Mouse (Mus musculus): ENCODE data around the gene Bnip1. TPM values are rescaled to one million over a fixed set of nuclear protein-coding genes. Genes with fewer than 3 reads are reported as not detected.

The Bnip1 gene
- polyA plus RNA-seq, 1 experiment from 2014 or later = 54.8 TPM

DNA sequence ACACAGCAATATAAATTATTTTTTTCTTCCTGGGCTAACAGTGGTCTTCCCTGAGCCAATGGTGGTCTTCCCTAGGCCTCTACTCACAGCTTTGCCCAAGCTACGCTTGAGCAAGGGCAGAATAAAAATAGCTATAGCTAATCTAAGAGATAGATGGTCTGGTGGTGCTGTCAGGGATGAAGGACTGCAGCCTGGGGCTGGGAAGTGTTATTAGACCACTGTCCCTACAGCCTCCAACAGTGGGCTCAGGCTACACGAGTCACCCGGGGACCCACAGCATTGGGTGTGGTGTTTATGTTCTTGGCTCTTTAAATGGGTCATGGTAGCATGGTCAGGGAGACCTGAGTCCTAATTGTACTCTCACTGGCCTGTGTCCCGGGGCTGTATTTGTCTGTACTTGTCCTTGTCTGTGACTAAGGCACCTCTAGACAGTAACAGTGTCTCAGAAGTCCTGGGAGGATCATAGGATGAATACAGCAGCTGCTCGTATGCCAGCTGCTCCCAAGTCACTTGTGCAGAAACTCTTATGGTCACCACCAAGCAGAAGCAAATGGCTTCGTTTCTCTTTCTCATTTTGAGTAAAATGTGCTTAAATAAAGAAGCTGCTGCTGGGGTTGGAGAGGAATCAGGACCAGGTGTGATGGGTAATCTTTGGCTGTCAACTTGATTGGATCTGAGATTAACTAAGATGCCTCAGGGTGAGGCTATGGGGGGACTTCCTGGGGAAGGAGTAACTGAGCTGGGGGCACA is 16.7 kb downstream of the Bnip1 start:
- no peak overlapping the region for H3K27ac ChIP-seq (replicated peaks)
- no peak overlapping the region for H3K4me3 ChIP-seq
- no peak overlapping the region for H3K4me2 ChIP-seq
- no peak for ATAC-seq (ENCODE audit: low FRiP score, low read depth)
- 80% methylated on average over 6 of the region's 6 CpGs for WGBS
- H3K9me3 ChIP-seq = no peaks in the 10 kb centered on the region
- H3K36me3 ChIP-seq = peaks cover 9% of the 10 kb centered on the region
- no peak overlapping the region for H3K9ac ChIP-seq
- H3K4me1 ChIP-seq (replicated peaks) = no peaks in the 10 kb centered on the region
- no peaks in the 10 kb centered on the region for H3K27me3 ChIP-seq

DNA sequence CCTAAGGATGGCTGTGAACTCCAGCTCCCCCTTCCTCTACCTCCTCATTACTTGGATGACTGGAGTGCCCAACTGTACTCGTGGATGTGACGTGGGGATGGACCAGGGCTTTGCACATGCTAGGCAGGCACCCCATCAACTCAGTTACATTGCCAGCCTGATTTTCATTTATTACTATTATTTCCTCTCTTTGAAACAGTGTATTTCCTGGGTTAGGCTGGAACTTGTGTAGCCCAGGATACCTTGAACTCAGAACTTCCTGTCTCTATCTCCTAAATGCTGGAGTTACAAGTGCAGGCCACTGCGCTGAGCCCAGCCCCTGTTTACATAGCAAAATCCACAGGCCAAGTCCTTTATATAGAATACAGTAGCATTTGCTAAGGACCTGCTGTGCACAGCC is 22.0 kb downstream of the Bnip1 start:
- 84% methylated on average over 3 of the region's 3 CpGs for WGBS
- H3K27me3 ChIP-seq = no peaks in the 10 kb centered on the region
- no peaks in the 10 kb centered on the region for H3K4me1 ChIP-seq (replicated peaks)
- no peak overlapping the region for H3K27ac ChIP-seq (replicated peaks)
- no peaks in the 10 kb centered on the region for H3K9me3 ChIP-seq
- no peak overlapping the region for H3K4me3 ChIP-seq
- H3K9ac ChIP-seq = no peak overlapping the region
- no peak for ATAC-seq (ENCODE audit: low FRiP score, low read depth)
- no peak overlapping the region for H3K4me2 ChIP-seq
- no peaks in the 10 kb centered on the region for H3K36me3 ChIP-seq

DNA sequence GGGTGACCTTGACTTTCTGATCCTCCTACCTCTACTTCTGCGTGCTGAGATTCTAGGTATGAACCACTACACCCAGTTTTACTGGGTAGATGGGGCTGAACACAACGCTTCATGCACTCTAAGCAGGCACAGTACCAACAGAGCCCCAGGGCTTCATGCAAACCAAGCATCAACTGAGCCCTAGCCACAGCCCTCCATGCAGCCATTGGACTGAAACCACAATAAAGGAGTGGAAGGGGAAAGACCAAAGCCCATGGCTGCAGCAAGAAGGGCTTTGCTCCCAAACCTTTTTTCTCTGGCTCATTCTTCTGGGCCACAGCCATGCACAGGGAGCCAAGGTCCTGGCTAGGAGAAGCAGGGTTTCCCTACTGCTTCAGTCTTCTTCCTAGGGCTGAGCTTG is 31.7 kb downstream of the Bnip1 start:
- no peak for ATAC-seq (ENCODE audit: low FRiP score, low read depth)
- Histone ChIP-seq H3K9ac (no peak overlapping the region), H3K9me3 (no peaks in the 10 kb centered on the region), H3K36me3 (no peaks in the 10 kb centered on the region), H3K4me3 (no peak overlapping the region), H3K4me1 (replicated peaks) (no peaks in the 10 kb centered on the region), H3K27ac (replicated peaks) (no peak overlapping the region), H3K27me3 (no peaks in the 10 kb centered on the region), H3K4me2 (no peak overlapping the region)
- WGBS = 80% methylated on average over 2 of the region's 2 CpGs

DNA sequence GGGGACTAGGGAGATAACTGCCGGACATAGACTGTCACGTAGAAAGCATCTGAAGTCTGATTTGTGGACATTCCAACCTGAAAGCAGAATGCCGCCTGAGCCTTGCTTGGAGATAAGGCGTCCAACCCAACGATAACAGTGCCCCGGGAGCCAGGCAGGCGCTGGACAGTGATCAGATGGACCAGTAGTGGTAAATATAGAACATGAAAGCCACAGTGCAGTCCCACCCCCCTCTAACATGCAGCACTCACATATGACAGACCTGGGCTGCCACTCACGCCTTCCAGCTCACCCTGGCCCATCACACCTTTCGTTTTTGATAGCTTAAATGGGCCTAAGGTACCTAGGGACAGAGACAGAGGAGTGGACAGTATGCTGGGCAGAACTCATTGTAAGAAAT is 32.6 kb downstream of the Bnip1 start:
- H3K4me1 ChIP-seq (replicated peaks) = no peaks in the 10 kb centered on the region
- H3K4me3 ChIP-seq = no peak overlapping the region
- H3K9me3 ChIP-seq = no peaks in the 10 kb centered on the region
- H3K27ac ChIP-seq (replicated peaks) = no peak overlapping the region
- H3K9ac ChIP-seq = no peak overlapping the region
- H3K36me3 ChIP-seq = no peaks in the 10 kb centered on the region
- ATAC-seq (ENCODE audit: low FRiP score, low read depth) = no peak
- 87% methylated on average over 9 of the region's 9 CpGs for WGBS
- no peak overlapping the region for H3K4me2 ChIP-seq
- H3K27me3 ChIP-seq = no peaks in the 10 kb centered on the region

DNA sequence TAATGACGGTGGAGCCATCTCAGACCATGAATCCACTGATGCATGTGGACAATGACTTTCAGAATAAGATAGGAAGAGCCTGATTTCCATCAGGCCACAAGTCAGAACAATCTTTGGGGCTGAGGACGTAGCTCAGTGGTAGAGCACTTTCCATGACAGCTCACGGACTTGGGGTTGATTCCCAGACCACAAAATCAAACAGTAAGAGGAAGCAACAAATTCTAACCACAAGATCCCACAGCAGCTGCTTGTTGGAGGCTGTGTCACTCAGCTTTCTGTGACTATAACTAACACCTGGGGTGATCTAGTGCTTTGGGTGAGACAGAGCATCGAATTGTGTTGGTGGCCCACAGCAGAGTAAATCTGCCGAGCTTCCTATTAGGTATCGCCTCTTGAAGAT is 35.9 kb downstream of the Bnip1 start:
- Histone ChIP-seq H3K27ac (replicated peaks) (no peak overlapping the region), H3K9ac (no peak overlapping the region), H3K4me2 (no peak overlapping the region), H3K9me3 (no peaks in the 10 kb centered on the region), H3K4me1 (replicated peaks) (no peaks in the 10 kb centered on the region), H3K27me3 (no peaks in the 10 kb centered on the region), H3K36me3 (no peaks in the 10 kb centered on the region), H3K4me3 (no peak overlapping the region)
- 83% methylated on average over 6 of the region's 6 CpGs for WGBS
- no peak for ATAC-seq (ENCODE audit: low FRiP score, low read depth)

DNA sequence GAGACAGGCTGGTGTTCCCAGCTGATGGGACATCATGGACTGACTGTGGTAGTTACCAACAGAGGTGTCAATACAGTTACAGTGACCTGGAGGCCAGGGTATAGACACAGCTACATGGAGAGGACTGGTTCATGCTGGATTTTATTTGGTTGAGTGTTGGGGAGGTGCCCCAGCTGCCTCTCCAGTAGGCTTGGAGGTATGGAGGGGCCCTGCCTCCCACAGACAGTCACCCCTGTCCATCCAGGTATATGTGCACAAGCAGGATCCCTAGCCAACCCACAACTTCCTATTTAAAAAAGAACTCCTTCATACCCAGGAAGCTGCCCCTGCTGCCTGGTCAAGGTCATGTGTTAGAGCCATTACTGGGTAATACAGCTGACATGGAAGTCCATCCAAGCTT is 36.9 kb downstream of the Bnip1 start:
- ATAC-seq (ENCODE audit: low FRiP score, low read depth) = no peak

DNA sequence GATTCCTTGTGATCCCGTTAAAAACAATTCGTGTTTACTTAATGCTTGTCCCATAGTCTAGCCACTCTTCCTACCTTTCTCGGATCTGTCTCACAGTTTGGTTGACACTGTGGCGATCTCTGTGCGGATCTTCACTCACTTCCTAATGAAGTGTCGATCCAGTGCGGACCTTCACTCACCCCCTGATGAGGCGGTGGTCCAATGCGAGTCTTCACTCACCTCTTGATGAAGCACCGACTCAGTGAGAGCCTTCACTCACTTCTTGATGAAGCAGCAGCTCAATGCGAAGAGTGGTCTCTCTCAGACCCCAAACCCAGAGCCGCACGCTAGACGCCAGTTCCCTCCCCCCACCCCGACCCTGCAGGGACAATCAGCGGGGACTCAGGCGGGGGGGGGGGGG is 45.3 kb downstream of the Bnip1 start:
- Histone ChIP-seq H3K27me3 (no peaks in the 10 kb centered on the region), H3K27ac (replicated peaks) (no peak overlapping the region), H3K4me1 (replicated peaks) (no peaks in the 10 kb centered on the region), H3K4me3 (no peak overlapping the region), H3K9ac (no peak overlapping the region), H3K9me3 (no peaks in the 10 kb centered on the region), H3K4me2 (no peak overlapping the region), H3K36me3 (no peaks in the 10 kb centered on the region)
- 77% methylated on average over 15 of the region's 17 CpGs for WGBS
- no peak for ATAC-seq (ENCODE audit: low FRiP score, low read depth)

More for the DNA sequence above, 36.9 kb downstream of the Bnip1 start:
- H3K9ac ChIP-seq = no peak overlapping the region
- no peak overlapping the region for H3K4me3 ChIP-seq
- H3K4me2 ChIP-seq = no peak overlapping the region
- no peaks in the 10 kb centered on the region for H3K27me3 ChIP-seq
- H3K36me3 ChIP-seq = no peaks in the 10 kb centered on the region
- no peak overlapping the region for H3K27ac ChIP-seq (replicated peaks)
- H3K4me1 ChIP-seq (replicated peaks) = no peaks in the 10 kb centered on the region
- H3K9me3 ChIP-seq = no peaks in the 10 kb centered on the region

DNA sequence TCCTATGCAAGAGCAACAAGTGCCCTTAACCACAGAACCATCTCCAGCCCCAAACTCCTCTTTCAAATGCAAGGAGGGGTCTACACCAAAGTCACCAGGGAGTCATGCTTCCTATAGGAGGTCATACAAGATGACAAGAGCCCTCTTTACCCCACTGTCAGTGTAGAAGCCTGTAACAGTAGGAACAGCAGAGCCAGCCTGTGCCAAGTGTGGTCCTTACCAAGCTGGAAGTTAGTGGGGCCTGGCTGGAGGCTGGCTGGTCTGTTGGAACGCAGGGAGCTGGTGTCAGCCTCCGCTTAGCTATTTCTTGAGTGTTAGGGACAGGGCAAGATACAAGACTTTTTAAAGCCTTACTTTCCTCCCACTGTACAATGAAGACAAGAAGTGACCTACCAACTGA is 52.9 kb downstream of the Bnip1 start:
- ATAC-seq (ENCODE audit: low FRiP score, low read depth) = no peak
- Histone ChIP-seq H3K9me3 (no peaks in the 10 kb centered on the region), H3K4me1 (replicated peaks) (no peaks in the 10 kb centered on the region), H3K4me3 (no peak overlapping the region), H3K4me2 (no peak overlapping the region), H3K27me3 (peaks cover 61% of the 10 kb centered on the region), H3K36me3 (no peaks in the 10 kb centered on the region), H3K27ac (replicated peaks) (no peak overlapping the region), H3K9ac (no peak overlapping the region)
- WGBS = 82% methylated on average over 2 of the region's 2 CpGs

DNA sequence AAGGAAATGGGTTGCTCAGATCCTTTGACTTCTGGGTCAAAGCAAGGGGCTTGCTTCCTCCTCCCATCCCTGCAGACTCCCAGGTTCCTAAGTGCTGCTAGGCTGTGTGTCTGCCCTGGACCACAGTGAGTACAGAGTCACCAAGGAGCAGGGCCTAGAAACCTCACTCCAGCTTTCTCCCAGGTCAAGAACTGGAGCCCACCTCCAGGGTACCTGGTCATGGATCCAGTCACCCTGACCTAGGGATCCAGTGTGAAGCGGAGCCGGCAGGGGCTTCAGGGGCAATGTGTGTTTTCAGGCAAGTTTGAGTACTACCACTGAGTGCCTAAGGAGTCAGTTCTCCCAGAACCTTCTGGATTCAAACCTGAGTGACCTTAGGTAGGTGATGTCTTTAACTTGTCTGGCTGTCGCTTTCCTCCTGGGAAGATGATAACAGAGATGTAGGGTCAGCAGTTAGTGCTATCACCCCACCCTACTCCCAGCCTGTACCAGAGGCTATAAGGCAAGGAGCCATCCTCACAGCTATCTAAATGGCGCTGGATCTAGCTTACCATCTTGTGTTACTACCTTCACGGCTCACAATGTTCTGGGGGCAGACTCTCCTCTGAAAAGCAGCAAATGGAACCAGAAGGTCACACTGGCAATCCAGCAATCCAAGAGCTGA is 53.6 kb downstream of the Bnip1 start:
- Histone ChIP-seq H3K27ac (replicated peaks) (no peak overlapping the region), H3K4me3 (no peak overlapping the region), H3K9me3 (no peaks in the 10 kb centered on the region), H3K27me3 (peaks cover 67% of the 10 kb centered on the region), H3K4me1 (replicated peaks) (peaks cover 5% of the 10 kb centered on the region), H3K4me2 (no peak overlapping the region), H3K36me3 (no peaks in the 10 kb centered on the region), H3K9ac (no peak overlapping the region)
- 80% methylated on average over 5 of the region's 5 CpGs for WGBS
- no peak for ATAC-seq (ENCODE audit: low FRiP score, low read depth)

DNA sequence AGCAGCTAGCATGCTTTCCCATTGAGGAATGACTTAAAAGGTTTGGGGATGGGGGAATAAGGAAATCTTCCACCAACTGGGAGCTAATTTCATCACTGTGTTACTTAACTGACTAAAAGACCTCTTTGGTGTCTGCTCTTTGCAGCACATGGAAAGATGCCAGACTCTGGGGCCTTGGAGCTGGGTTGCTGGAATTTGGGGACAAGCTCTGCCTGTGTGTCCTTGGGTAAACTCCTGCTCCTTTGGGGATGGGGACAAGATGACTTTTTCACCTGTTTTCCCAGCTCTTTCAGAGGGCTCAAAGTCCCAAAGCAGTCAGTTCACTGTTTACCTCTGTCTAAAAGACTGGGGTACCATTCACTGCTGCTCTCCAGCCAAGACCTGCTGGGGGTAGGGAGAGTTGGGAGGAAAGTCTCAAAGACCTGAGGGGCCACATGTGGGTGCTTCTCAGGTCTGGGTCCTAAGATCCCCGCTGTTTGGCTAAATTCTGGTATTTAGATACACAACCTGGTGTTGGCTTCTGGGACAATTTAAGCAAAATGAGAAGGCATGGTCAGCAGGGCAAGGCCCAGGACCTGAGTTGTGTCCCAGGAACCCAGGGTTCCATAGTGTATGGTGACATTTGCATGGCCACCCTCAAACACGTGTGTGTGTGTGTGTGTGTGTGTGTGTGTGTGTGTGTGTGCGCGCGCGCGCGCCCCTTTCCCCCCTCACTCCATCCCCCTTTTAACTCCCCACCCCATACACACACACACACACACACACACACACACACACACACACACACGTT is 54.3 kb downstream of the Bnip1 start:
- Histone ChIP-seq H3K4me2 (no peak overlapping the region), H3K9me3 (no peaks in the 10 kb centered on the region), H3K27ac (replicated peaks) (no peak overlapping the region), H3K4me3 (no peak overlapping the region), H3K27me3 (peaks cover 74% of the 10 kb centered on the region), H3K9ac (no peak overlapping the region), H3K36me3 (no peaks in the 10 kb centered on the region), H3K4me1 (replicated peaks) (peaks cover 8% of the 10 kb centered on the region)
- ATAC-seq (ENCODE audit: low FRiP score, low read depth) = no peak
- 46% methylated on average over 6 of the region's 9 CpGs for WGBS

DNA sequence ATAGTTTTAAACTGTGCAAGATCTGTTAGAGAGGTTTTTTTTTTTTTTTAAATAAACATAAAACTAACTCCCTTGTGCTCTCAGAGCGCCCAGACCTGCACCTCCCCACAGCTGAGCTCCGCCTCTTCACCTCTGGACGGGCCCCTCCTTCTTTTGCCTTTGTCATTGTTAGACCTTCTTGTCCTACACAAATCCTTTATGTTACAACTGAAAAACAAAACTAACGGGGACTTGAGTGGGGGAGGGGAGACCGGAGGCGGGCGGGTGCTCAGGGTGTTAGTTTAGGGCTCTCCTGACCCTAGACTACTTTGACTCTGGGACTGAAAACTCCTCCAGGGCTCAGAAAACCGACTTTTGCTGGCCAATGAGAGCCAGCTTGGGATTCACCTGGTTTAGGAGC is 55.1 kb downstream of the Bnip1 start:
- Histone ChIP-seq H3K4me2 (no peak overlapping the region), H3K36me3 (no peaks in the 10 kb centered on the region), H3K4me1 (replicated peaks) (peaks cover 8% of the 10 kb centered on the region), H3K27ac (replicated peaks) (no peak overlapping the region), H3K27me3 (peaks cover 82% of the 10 kb centered on the region), H3K9me3 (no peaks in the 10 kb centered on the region), H3K4me3 (no peak overlapping the region), H3K9ac (no peak overlapping the region)
- WGBS = 5% methylated on average over 8 of the region's 8 CpGs
- ATAC-seq (ENCODE audit: low FRiP score, low read depth) = no peak

DNA sequence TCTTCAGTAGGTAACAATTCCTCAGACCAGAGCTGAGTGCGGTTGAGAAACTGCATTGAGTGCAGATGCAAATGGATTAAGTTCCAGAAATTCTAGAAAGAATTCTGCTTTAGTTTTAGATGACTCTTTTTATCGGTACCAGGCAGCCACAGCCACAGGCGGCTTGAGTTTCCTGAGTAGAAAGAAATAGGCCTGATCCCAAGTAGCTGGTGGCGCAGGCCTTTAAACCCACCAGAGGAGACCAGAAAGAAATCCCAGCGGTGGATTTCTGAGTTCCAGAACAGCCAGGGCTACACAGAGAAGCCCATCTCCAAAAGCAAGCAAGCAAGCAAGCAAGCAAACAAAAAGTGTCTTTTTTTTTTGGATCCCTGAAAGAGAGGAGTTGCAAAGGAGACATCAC is 55.5 kb downstream of the Bnip1 start:
- no peaks in the 10 kb centered on the region for H3K9me3 ChIP-seq
- H3K27ac ChIP-seq (replicated peaks) = no peak overlapping the region
- no peaks in the 10 kb centered on the region for H3K36me3 ChIP-seq
- peaks cover 86% of the 10 kb centered on the region for H3K27me3 ChIP-seq
- no peak overlapping the region for H3K4me2 ChIP-seq
- peaks cover 8% of the 10 kb centered on the region for H3K4me1 ChIP-seq (replicated peaks)
- WGBS = 8% methylated on average over 5 of the region's 5 CpGs
- H3K4me3 ChIP-seq = no peak overlapping the region
- no peak for ATAC-seq (ENCODE audit: low FRiP score, low read depth)
- no peak overlapping the region for H3K9ac ChIP-seq
